Mouse (Mus musculus) adrenal gland, postnatal 36 days (tissue): ENCODE measurements at regions not wholly inside any gene's neighbourhood (a gene's known extent, or its start where the extent isn't known, plus 50 kb on each side); places are given as distances from the start of the nearest gene placed in this dataset.

ENCODE experiments used
- DNase-seq, 2 experiments: peaks; one replicate each; pipeline ENCODE4 v3.0.0; 2021; ENCODE audit warnings: mixed read lengths in 1 of 2

DNA sequence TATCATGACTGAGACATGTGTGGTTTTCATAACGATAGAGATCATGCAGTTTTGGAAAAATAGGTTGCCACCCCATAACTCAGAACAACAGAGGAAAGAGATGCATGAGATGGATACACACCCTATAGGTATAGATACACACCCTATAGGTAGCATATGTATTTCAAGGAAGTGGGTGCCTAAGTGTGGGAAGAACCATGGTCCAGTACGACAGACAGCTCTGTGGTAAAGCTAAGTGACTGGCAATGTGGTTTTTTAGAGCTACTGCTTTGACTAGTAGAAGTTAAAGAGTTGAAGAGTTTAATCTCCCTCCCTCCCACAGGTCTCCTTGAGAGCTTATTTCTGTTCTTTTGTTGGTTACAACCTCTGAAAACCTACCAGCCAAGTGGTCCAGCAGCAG is 60.2 kb upstream of the Clint1 start:
- no peak for DNase-seq

DNA sequence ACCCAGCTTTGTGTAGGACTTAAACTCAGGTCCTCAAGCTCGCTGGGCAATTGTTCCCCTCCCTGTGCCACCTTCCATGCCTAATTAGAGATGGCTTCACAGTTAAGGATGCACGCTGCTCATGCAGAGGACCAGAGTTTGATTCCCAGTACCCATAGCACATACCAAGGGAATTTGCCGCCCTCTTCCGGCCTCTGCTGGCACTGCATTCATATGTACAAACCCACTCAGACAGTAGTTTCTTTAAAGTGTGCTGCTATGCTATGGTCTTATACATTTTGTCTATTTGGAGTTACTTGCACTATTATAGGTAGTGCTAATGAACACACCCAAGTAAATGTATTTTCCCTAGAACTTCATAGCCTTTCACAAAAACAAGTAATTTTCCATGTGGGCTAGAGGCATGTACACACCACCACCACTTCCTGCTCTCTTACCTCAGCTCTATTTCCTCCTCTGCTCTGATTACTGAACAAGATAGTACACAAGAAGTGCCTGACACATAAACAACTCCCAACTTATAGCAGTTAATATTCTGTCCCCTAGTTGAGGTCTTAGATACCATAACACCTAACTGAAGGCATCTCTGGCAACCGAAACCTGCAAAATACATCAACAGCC is 57.4 kb upstream of the Clint1 start:
- no peak for DNase-seq

DNA sequence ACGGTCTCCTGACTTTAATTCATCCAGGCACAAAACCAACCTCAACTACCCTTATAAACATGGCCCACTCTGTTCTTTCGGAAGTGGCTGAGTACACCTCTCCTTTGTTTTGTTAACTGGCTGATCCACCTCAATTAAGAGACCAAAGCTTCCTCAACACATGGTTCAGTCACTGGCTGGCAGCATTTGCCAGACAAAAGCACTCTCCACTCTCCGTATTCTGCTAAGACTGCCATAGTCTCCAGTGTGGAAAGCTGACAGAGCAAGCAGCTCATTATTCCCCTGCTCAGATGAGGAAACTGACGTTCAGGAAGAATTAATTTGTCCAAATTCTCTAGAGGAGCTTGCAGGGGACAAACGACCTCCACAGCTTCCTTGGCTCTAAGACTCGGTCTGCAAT is 56.5 kb upstream of the Clint1 start:
- no peak for DNase-seq

DNA sequence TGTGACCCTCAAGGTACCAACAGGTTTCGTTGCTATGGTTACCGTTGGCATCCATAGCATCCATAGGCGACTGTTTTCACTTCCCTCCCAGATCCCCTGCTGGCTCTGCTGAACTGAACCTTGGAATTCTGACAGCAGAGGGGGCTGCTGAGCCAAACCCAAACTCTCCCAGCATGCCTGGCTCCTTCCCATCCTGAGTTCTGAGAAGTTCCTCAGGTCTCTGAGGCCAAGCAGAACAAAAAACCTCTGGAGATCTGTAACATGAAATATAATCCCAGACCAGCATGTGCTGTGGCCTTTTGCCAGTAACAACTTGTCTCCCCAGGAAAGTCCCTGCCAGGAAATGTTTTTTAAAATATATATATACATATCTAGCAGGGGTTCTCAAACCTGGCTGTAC is 56.1 kb upstream of the Clint1 start:
- peak; percentile 73 to 83 for DNase-seq

DNA sequence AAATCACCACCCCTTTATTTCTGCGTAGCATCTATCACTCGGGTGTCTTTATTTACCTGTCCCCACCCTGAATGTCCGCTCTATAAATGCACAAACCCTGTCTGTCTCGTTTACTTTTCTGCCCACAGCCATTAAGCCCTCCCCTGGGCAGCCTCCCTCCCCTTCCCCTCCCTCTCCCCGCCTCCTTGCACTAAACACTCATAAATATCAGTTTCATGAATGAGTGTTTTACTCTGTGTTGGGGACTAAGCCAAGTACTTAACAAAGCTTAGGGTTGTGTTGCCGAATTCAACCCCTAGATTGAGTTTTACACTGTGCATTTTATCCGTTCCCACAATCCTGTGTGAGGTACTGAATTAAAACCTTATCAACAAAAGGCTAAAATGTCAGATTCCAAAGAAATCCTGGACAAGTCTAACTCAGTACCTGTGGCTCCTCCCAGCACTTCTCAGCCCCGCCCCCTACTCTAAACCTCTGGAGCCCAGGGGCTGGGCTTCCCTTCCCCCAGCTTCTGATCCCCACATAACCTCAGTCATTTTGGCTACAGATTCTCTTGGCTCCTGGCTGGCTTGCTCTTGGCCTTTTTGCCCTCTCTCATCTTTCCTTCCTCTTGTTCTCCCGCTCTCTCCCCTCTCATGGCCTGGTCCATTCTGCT is 52.0 kb upstream of the Clint1 start:
- no peak for DNase-seq
